Mouse (Mus musculus) heart, adult 2 months (tissue): Measurements from ENCODE around the gene Tspan2. TPM values are rescaled to one million over a fixed set of nuclear protein-coding genes. Genes with fewer than 3 reads are reported as not detected.
A peak's percentile ranks its signal among the peaks of the same experiment; 100 is the strongest.

Experiments
- DNase-seq, 2 experiments: peaks; one replicate each; pipeline ENCODE4 v3.0.0; 2021
- H3K27ac ChIP-seq: fragments of 200-600 bp; 2 replicates; pipeline ENCODE4 v1.8.1; 2022
- H3K27me3 ChIP-seq: fragments of 200-500 bp; 2 replicates; pipeline ENCODE4 v1.6.1; 2012; ENCODE audit warnings: mild to moderate bottlenecking, low read length, inconsistent platforms, mixed read lengths; ENCODE audit not compliant: control insufficient read depth, insufficient read depth
- H3K36me3 ChIP-seq: fragments of 200-500 bp; 2 replicates; pipeline ENCODE4 v1.6.1; 2012; ENCODE audit warnings: low read length, inconsistent platforms; ENCODE audit not compliant: control insufficient read depth, insufficient read depth
- H3K4me1 ChIP-seq: fragments of 200-500 bp; 2 replicates; pipeline ENCODE4 v1.6.1; 2011; ENCODE audit warnings: low read length; ENCODE audit not compliant: control insufficient read depth, insufficient read depth
- H3K4me3 ChIP-seq: fragments of 200-600 bp; 2 replicates; pipeline ENCODE4 v1.8.1; 2022
- H3K79me2 ChIP-seq: fragments of 200-500 bp; replicated peaks from 2 replicates; pipeline ENCODE4 v1.6.1; 2012; ENCODE audit warnings: mild to moderate bottlenecking, inconsistent platforms, low read length, moderate library complexity, mixed read lengths; ENCODE audit not compliant: control insufficient read depth, insufficient read depth
- H3K9ac ChIP-seq: fragments of 200-500 bp; 2 replicates; pipeline ENCODE4 v1.6.1; 2012; ENCODE audit warnings: low read depth, mild to moderate bottlenecking, control low read depth, inconsistent platforms, low read length, mixed read lengths
- CTCF ChIP-seq: fragments of 200-600 bp; IDR thresholded peaks from 2 replicates; pipeline ENCODE4 v1.8.1; 2022; ENCODE audit warnings: antibody characterized with exemption, mild to moderate bottlenecking, moderate library complexity
- EP300 ChIP-seq: fragments of 200-500 bp; IDR thresholded peaks from 2 replicates; pipeline ENCODE4 v1.6.1; 2011; ENCODE audit warnings: low read depth, low read length, control low read depth; ENCODE audit not compliant: insufficient read depth
- POLR2A ChIP-seq: fragments of 200-500 bp; IDR thresholded peaks from 2 replicates; pipeline ENCODE4 v1.6.1; 2011; ENCODE audit warnings: mild to moderate bottlenecking, low read depth, low read length, control low read depth; ENCODE audit not compliant: insufficient read depth
- WGBS: fragments of 180-500 bp; shearing (Covaris S2); methylation state at CpG from one replicate; pipeline ENCODE4 v1.1.7; 2018; 5-methylcytosine and 5-hydroxymethylcytosine counted together
- intact Hi-C: fragments of 180-260 bp; cut with DNase I; formaldehyde crosslinking; loops from one replicate; pipeline ENCODE4 v1.15.1; 2025
- polyA plus RNA-seq: library from polyadenylated mRNA; depleted of rRNA; stranded (reverse); fragments of >200 nt; gene quantifications from 2 replicates; pipeline ENCODE4 v1.2.3, GENCODE M21; 2012
- total RNA-seq, 2 experiments: library from RNA; stranded (reverse); gene quantifications; 2 replicates each; pipeline ENCODE4 v1.2.3; 2021

The Tspan2 gene
- total and polyA plus RNA-seq, 3 experiments, result 4.2 to 9.4 (median 8.4) TPM

DNA sequence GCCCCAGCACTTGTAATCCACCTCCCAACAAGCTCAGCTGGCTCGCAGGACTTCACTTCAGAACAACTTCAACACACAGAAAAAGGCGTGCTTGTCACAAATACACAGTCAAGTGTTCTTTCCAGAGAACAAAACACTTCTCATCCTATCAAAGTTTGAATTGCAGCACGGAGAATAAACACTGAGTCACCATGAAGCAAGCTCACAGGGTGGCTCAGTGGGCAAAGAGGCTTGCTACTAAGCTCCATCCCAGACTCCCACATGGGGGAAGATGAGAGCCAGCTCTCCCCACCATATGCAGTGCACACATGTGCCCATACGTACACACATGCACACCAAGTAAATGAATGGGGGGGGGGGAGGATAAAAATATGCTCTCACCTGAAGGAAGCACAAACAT, 8.9 kb downstream of the Tspan2 start:
- H3K4me1 ChIP-seq, result peaks cover 27% of the 10 kb centered on the region

DNA sequence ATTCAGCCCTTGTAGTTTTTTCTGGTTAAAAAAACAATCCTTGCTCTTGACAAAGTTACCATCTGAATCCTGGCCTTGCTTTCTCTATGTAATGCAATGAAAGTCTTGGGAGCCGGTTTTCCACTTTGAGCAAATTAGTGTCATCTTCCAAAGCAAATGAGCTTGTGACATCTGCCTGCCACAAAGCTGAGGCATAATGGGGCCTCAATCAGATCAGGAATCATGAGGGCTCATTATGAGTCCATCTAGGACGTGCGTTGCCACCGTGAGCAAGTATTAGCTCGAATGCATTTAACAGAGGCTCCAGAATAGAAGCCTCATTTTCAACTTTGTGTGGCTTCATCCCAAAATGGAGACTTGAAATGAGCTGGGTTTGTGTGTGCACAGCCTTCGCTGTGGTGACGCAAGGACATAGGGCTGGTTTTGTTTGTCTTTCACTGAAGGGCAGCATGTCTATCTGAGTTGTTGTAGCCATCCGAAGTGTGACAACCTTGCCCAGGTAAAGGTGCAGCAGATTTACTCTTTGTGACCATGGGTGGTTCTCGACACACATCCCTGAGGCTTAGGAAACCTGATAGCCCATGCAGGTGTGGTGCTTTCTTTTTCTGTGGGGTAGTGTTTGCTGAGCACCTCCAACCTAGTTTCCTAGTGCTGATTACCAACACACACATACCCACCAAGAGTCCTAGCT, 9.6 kb downstream of the Tspan2 start:
- no peaks in the 10 kb centered on the region for H3K36me3 ChIP-seq
- H3K9ac ChIP-seq, result no peak overlapping the region
- H3K79me2 ChIP-seq, result no peaks in the 10 kb centered on the region
- peaks cover 25% of the 10 kb centered on the region for H3K4me1 ChIP-seq
- intact Hi-C loops, result no loop called here
- H3K27me3 ChIP-seq, result no peaks in the 10 kb centered on the region
- no peak for TF ChIP-seq EP300
- TF ChIP-seq CTCF, result no peak
- 95% methylated on average over 9 of the region's 9 CpGs for WGBS
- no peak for DNase-seq
- no peak overlapping the region for H3K4me3 ChIP-seq
- H3K27ac ChIP-seq, result peak overlapping the region; percentile 77

More for the DNA sequence above, 8.9 kb downstream of the Tspan2 start:
- Histone ChIP-seq H3K9ac (no peak overlapping the region), H3K27ac (no peak overlapping the region), H3K36me3 (no peaks in the 10 kb centered on the region), H3K79me2 (no peaks in the 10 kb centered on the region), H3K27me3 (no peaks in the 10 kb centered on the region), H3K4me3 (no peak overlapping the region)
- no peak for DNase-seq
- whole genome bisulfite sequencing, result 73% methylated on average over 4 of the region's 4 CpGs
- intact Hi-C loops, result no loop called here
- TF ChIP-seq CTCF (no peak), EP300 (no peak), POLR2A (no peak)

DNA sequence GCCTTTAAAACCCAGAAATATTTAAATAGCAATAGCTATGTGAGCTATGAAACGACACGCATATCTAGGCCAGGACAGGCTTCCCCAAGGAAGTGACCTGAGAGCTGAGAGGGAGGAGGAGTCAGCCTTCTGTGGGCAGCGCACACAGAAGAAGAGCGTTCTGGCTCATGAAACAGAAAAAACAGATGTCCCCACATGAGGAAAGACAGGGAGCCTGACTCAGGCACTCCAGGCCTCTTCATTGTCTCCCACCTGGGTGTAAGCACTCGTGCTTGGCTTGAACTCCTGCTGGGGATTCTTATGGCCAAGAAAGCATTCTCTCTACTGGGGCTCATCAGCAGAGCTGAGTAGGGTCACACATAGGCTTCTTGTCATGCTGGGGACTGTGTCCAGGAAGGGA, 10.3 kb downstream of the Tspan2 start:
- no peak overlapping the region for H3K9ac ChIP-seq
- intact Hi-C loops, result no loop called here
- H3K36me3 ChIP-seq, result no peaks in the 10 kb centered on the region; the same call in none of the 2 replicates

DNA sequence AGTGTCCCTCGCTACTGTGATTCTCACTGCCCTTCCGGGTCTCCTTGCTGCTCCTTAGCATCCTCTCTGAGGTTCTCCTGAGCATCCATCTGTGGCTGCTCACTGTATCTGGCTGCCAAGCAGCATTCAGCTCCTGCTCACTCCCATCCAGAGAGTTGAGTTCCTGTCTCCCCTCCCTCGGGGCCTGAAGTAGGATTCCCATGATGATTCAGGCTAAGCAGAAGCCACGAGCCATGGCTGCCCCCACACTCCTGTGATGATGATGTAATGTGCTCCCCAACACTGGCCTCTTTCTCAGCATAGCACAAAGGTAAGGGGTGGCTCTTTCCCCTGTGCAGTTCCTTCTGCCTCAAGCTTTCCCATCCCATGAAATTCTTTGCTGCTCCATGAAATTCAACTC, 11.8 kb downstream of the Tspan2 start:
- Histone ChIP-seq H3K79me2 (no peaks in the 10 kb centered on the region), H3K27ac (no peak overlapping the region; the same call in 1 of the 2 replicates), H3K4me1 (peaks cover 22% of the 10 kb centered on the region), H3K27me3 (no peaks in the 10 kb centered on the region), H3K4me3 (no peak overlapping the region), H3K36me3 (peaks cover 2% of the 10 kb centered on the region), H3K9ac (no peak overlapping the region)
- 55% methylated on average over 4 of the region's 4 CpGs for WGBS
- DNase-seq, result no peak
- intact Hi-C loops, result no loop called here
- TF ChIP-seq CTCF (no peak), EP300 (no peak), POLR2A (no peak)

More for the DNA sequence above, 10.3 kb downstream of the Tspan2 start:
- Histone ChIP-seq H3K27ac (peak overlapping the region; percentile 77), H3K79me2 (no peaks in the 10 kb centered on the region), H3K27me3 (no peaks in the 10 kb centered on the region), H3K4me3 (no peak overlapping the region), H3K4me1 (peaks cover 22% of the 10 kb centered on the region)
- WGBS, result 22% methylated on average over 5 of the region's 5 CpGs
- peak; percentile 48 to 57 for DNase-seq
- TF ChIP-seq EP300 (peak; percentile 69), POLR2A (no peak), CTCF (no peak)

DNA sequence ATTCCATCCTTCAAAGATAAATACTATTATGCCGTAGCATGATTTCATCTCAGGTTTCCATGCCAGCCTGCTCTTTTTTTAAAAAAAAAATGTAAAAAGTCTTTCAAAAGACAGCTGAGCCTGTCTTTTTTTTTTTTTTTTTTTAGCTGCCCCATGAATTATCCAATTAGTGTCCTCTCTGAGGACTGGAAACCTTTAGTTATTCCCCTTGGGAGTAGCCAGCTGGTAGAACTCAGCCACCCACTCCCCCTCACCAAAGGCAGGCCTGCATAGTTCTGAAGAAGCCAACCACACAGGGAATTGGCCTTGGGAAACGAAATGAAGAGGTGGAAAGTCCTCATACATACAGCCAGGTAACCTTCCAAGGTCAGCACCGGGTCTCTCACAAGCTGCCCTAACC, 13.7 kb downstream of the Tspan2 start:
- no peaks in the 10 kb centered on the region for H3K27me3 ChIP-seq
- H3K27ac ChIP-seq, result peak overlapping the region; percentile 55
- 62% methylated on average over 3 of the region's 3 CpGs for WGBS
- H3K4me3 ChIP-seq, result no peak overlapping the region
- H3K4me1 ChIP-seq, result peaks cover 22% of the 10 kb centered on the region
- no peak for TF ChIP-seq EP300
- no peak for TF ChIP-seq CTCF
- TF ChIP-seq POLR2A, result no peak
- intact Hi-C loops, result no loop called here
- no peaks in the 10 kb centered on the region for H3K79me2 ChIP-seq
- peaks cover 2% of the 10 kb centered on the region for H3K36me3 ChIP-seq
- no peak for DNase-seq
- no peak overlapping the region for H3K9ac ChIP-seq

DNA sequence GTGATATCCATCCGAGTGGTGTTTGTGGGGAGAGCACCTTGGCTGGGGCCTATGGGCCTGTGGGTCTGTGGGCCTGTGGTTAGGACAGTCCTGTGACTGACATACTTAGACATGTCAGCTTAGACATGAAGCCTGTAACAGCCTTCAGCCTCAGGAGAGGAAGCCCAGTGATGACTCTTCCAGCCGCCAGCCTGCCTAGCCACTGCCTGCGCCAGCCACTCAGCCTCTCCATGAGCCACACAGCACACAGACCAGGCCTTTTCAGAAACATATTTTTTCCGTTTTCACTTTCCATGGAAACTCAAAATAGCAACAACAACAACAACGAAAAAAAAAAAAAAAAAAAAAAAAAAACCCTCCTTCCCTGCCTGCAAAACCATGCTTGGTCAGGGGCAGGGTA, 14.4 kb downstream of the Tspan2 start:
- Histone ChIP-seq H3K9ac (no peak overlapping the region), H3K4me3 (no peak overlapping the region), H3K27ac (peak overlapping the region; percentile 55), H3K36me3 (peaks cover 2% of the 10 kb centered on the region), H3K4me1 (peaks cover 25% of the 10 kb centered on the region), H3K79me2 (no peaks in the 10 kb centered on the region), H3K27me3 (no peaks in the 10 kb centered on the region)
- no peak for DNase-seq
- intact Hi-C loops, result no loop called here
- TF ChIP-seq CTCF, result no peak
- TF ChIP-seq POLR2A, result no peak
- no peak for TF ChIP-seq EP300
- WGBS, result 49% methylated on average over 5 of the region's 5 CpGs
